Mouse (Mus musculus) stomach, embryonic 15.5 days (tissue): ENCODE data around the gene Apod. TPM values are rescaled to one million over a fixed set of nuclear protein-coding genes. Genes with fewer than 3 reads are reported as not detected.
"Not testable (repeated sequence)": the region's sequence is repeated elsewhere in the genome, so short reads cannot be mapped to it uniquely, and the experiment has no call there.

ENCODE experiments used
- ATAC-seq: fragments of 200-750 bp; cut with Nextera tagmentation; 2 replicates; pipeline ENCODE4 v1.8.0; 2017; ENCODE audit warnings: low read depth, moderate number of reproducible peaks, moderate TSS enrichment; ENCODE audit not compliant: insufficient read depth, low FRiP score
- H3K27ac ChIP-seq: fragments of 300-500 bp; sonication (generic); 2 replicates; pipeline ENCODE4 v1.5.1; 2015; ENCODE audit warnings: mild to moderate bottlenecking, inconsistent platforms
- H3K27me3 ChIP-seq: fragments of 300-500 bp; sonication (generic); replicated peaks from 2 replicates; pipeline ENCODE4 v1.6.1; 2015; ENCODE audit warnings: inconsistent platforms
- H3K36me3 ChIP-seq: fragments of 300-500 bp; sonication (generic); 2 replicates; pipeline ENCODE4 v1.6.1; 2015; ENCODE audit warnings: inconsistent platforms
- H3K4me1 ChIP-seq: fragments of 300-500 bp; sonication (generic); 2 replicates; pipeline ENCODE4 v1.6.1; 2015; ENCODE audit warnings: inconsistent platforms
- H3K4me2 ChIP-seq: fragments of 300-500 bp; sonication (generic); 2 replicates; pipeline ENCODE4 v1.6.1; 2015; ENCODE audit warnings: mild to moderate bottlenecking, inconsistent platforms
- H3K4me3 ChIP-seq: fragments of 300-500 bp; sonication (generic); replicated peaks from 2 replicates; pipeline ENCODE4 v1.5.1; 2015; ENCODE audit warnings: inconsistent platforms
- H3K9ac ChIP-seq: fragments of 300-500 bp; sonication (generic); 2 replicates; pipeline ENCODE4 v1.6.1; 2015; ENCODE audit warnings: inconsistent platforms
- H3K9me3 ChIP-seq: fragments of 300-500 bp; sonication (generic); 2 replicates; pipeline ENCODE4 v1.6.1; 2016; ENCODE audit warnings: inconsistent platforms
- WGBS: fragments of 180-500 bp; shearing (Covaris S2); methylation state at CpG from one replicate; pipeline ENCODE4 v1.1.7; 2015; 5-methylcytosine and 5-hydroxymethylcytosine counted together
- polyA plus RNA-seq: library from polyadenylated mRNA; unstranded; fragments of >200 nt; fragmentation: Nextera tagmentation; extraction: Ambion mirVana; gene quantifications from 2 replicates; pipeline ENCODE4 v1.2.1, GENCODE M21; 2015

The Apod gene
- polyA plus RNA-seq, 1 experiment from 2014 or later, result 0.50 TPM

DNA sequence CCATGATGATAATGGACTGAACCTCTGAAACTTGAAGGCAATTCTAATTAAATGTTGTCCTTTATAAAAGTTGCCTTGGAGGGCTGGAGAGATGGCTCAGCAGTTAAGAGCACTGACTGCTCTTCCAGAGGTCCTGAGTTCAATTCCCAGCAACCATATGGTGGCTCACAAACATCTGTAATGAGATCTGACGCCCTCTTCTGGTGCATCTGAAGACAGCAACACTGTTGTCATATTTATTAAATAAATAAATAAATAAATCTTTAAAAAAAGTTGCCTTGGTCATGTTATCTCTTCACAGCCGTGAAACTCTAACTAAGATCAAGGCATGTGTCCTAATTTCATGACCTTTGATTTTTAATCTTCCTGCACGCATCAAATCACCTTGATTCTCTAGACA, 5.1 kb upstream of the Apod start:
- peak overlapping the region; percentile 13; the same call in 1 of the 2 replicates for H3K27ac ChIP-seq
- WGBS, result 68% methylated on average over 3 of the region's 3 CpGs
- not testable (repeated sequence) for H3K4me1 ChIP-seq, H3K9me3 ChIP-seq, ATAC-seq, H3K27me3 ChIP-seq, H3K36me3 ChIP-seq, H3K4me3 ChIP-seq, H3K4me2 ChIP-seq, H3K9ac ChIP-seq

DNA sequence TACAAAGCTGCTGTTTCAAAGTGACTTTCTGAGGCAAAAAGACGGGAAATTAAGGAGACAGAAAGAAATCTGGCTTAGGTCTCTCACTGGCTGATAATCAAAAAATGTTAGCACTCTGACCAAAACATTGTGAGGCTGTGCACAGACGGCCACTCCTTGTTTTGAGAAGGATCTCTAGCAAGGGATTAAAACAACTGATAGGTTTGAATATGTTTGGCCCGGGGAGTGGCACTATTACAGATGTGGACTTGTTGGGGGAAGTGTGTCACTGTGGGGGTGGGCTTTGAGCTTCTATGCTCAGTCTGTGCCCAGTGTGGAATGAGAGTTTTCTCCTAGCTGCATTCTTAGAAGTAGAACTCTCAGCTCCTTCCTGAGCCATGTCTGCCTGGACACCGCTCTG, 4.7 kb upstream of the Apod start:
- peak overlapping the region; percentile 13; the same call in 1 of the 2 replicates for H3K27ac ChIP-seq
- WGBS, result 45% methylated on average over 4 of the region's 4 CpGs
- no peaks in the 10 kb centered on the region for H3K4me1 ChIP-seq

DNA sequence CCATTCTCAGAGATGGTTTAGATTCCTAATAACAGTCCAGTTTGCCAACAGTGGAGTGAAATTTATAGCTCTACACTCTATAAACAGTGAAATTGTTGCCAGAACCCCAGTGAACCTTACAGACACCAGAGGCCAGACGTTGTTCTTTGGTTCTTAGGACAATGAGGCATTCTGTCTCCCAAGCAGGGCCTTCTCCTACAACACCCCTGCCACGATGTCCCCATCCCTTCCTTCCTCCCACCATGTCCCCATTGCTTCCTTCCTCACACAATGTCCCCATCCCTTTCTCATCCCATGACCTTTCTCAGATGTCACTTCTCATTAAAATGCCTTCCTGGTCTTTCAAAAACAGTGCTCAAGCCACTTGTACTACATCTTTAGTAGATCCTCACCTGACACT, 3.8 kb upstream of the Apod start:
- H3K4me3 ChIP-seq, result no peak overlapping the region
- no peak overlapping the region for H3K27ac ChIP-seq
- 51% methylated on average over 2 of the region's 2 CpGs for WGBS
- H3K27me3 ChIP-seq, result no peaks in the 10 kb centered on the region
- ATAC-seq, result no peak
- H3K9ac ChIP-seq, result no peak overlapping the region
- no peaks in the 10 kb centered on the region for H3K9me3 ChIP-seq
- no peaks in the 10 kb centered on the region for H3K36me3 ChIP-seq
- H3K4me2 ChIP-seq, result no peak overlapping the region
- no peaks in the 10 kb centered on the region for H3K4me1 ChIP-seq

More for the DNA sequence above, 4.7 kb upstream of the Apod start:
- ATAC-seq, result no peak
- Histone ChIP-seq H3K27me3 (no peaks in the 10 kb centered on the region), H3K9me3 (no peaks in the 10 kb centered on the region), H3K36me3 (no peaks in the 10 kb centered on the region), H3K4me3 (no peak overlapping the region), H3K9ac (no peak overlapping the region), H3K4me2 (no peak overlapping the region)

DNA sequence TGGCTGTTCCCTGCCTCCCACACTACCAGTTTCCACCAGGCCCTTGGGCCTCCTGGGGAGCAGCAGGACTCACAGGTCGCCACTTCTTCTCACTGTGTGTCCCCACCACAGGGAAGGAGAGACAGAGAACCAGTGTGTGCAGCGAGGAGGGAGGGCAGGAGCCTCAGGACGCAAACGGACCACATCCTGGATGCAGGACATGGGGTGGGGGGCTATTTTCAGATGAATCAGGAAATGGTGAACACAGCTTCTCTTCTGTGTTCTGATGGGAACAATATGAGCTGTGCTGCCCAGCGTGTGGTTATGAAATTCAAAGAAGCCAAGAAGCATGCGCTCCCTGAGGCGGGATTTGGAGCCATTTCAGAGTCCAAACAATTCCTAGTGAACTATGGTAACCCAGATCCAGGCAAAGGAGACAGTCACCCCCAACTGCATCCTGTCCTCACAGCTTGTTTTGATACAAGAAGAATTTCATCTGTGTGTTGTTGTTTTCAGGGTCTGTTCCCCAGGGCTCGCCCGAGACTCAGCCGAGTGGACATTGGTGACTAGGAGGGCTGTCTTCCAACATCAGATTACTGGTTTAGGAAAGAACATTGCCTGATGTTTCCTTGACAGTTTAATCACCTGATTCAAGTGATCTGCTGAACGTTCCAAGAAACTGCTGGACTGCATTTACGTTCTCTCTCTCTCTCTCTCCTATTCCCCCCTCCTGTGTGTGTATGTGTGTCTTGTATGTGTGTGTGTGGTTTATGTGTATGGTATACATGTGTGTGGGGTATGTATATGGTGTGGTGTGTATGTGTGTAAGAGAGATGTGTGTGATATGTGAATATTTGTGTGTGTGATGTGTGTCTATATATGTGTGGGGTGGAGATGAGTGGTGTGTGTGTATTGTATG, 1.9 kb upstream of the Apod start:
- H3K36me3 ChIP-seq, H3K27ac ChIP-seq, H3K4me3 ChIP-seq, H3K27me3 ChIP-seq, H3K4me1 ChIP-seq, H3K9ac ChIP-seq, H3K9me3 ChIP-seq, ATAC-seq, H3K4me2 ChIP-seq: not testable (repeated sequence)
- WGBS, result 48% methylated on average over 12 of the region's 12 CpGs

DNA sequence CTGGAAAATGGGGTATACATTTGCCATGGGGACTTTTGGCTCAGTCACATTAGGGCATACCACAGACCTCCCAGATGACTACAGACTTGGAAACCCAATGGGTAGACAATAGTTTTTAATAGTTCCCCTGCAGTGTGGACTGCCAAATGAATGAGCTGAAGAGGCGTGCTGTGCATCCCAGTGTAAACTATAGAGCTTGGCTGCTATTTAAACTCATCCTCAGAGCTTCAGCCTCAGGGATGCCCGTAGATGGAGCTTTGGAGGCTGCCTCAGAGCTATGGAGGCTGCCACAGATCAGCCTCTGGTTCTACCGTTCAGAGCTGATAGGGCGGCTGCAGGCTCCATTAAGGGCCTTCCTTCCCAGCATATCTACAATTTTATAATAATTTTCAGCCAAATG, 686 bp upstream of the Apod start:
- Histone ChIP-seq H3K4me1 (no peaks in the 10 kb centered on the region), H3K27me3 (no peaks in the 10 kb centered on the region), H3K27ac (no peak overlapping the region), H3K9ac (no peak overlapping the region), H3K4me2 (no peak overlapping the region), H3K9me3 (no peaks in the 10 kb centered on the region), H3K36me3 (no peaks in the 10 kb centered on the region), H3K4me3 (no peak overlapping the region)
- ATAC-seq, result no peak
- 89% methylated on average over 4 of the region's 4 CpGs for WGBS

DNA sequence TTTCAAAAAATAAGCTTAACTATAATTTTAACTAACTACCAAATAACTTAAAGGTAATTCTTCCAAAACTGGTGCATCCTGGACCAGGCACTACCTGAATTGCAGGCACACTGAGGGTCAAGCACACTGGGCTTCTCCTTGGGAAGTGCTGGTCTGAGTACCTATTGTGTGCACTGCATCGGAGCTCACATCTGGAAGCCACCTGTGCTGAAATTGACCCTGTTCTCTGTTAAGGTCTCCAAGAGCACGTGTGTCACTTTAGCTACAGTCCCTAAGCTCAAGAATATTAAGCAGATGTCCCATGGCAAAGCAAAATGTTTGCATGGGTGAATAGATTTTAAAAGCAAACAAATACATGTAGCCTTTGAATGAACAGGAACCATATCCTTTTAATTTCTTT, 997 bp downstream of the Apod start:
- Histone ChIP-seq H3K9me3 (no peaks in the 10 kb centered on the region), H3K9ac (no peak overlapping the region), H3K27ac (no peak overlapping the region), H3K36me3 (no peaks in the 10 kb centered on the region), H3K4me3 (no peak overlapping the region), H3K27me3 (no peaks in the 10 kb centered on the region), H3K4me2 (no peak overlapping the region), H3K4me1 (no peaks in the 10 kb centered on the region)
- 48% methylated on average over 2 of the region's 2 CpGs for WGBS
- ATAC-seq, result no peak

DNA sequence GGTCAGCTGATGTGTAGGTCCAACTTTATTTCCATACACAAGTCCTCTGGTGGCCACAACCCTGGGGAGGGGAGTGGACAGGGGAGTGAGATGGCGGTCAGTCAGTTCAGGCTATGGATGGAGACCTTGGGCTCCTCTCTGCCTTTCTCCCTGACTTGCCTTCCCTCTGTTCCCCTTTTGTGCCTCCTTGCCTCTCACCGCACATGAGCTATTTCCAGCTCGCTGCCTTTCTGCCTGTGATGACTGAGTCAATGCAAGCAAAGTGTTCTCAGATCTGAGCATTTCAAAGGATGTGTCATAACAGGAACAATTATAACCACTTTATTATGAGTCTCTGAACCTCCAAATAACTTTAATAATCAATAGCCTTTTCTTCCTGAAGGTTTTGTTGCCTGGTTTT, 2.3 kb downstream of the Apod start:
- H3K27me3 ChIP-seq, result no peaks in the 10 kb centered on the region
- no peaks in the 10 kb centered on the region for H3K9me3 ChIP-seq
- H3K4me3 ChIP-seq, result no peak overlapping the region
- ATAC-seq, result no peak
- H3K36me3 ChIP-seq, result no peaks in the 10 kb centered on the region
- no peak overlapping the region for H3K9ac ChIP-seq
- no peak overlapping the region for H3K27ac ChIP-seq
- WGBS, result 74% methylated on average over 3 of the region's 3 CpGs
- no peak overlapping the region for H3K4me2 ChIP-seq
- no peaks in the 10 kb centered on the region for H3K4me1 ChIP-seq

DNA sequence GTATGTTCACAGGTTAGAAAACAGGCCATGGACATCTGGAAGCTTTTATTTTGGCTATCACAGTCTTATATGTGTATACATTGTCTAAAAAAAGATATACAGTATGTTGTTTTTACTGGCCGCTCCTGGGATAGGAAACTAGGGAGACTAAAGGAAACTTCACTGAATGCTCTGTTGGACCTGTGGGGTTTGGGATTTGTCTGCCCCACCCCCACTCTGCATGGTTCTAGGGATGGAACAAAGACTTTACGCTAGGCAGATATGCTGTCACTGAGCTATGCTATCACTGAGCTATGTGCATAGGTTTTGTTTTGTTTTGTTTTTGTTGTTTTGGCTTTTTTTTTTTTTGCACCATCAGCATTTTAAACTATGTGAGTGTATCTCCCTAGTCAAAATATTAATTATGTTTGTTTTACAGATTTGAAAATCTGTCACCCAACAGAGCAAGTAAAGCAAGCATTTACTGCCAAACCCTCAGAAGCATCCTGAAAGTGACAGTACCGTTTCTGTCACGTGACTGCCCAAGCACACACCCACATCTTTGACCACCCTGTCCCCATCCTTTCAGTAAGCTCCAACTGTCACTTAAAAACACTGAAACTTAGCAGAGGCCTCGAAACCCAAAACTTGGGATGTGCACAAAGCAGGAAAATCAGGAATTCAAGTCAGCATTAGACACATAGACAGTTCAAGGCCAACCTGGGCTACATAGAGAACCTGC, 9.2 kb downstream of the Apod start:
- no peak overlapping the region for H3K9ac ChIP-seq
- no peaks in the 10 kb centered on the region for H3K36me3 ChIP-seq
- no peak overlapping the region for H3K4me3 ChIP-seq
- WGBS, result 68% methylated on average over 5 of the region's 5 CpGs
- H3K27ac ChIP-seq, result no peak overlapping the region
- no peak for ATAC-seq
- no peak overlapping the region for H3K4me2 ChIP-seq
- no peaks in the 10 kb centered on the region for H3K9me3 ChIP-seq
- H3K27me3 ChIP-seq, result no peaks in the 10 kb centered on the region
- H3K4me1 ChIP-seq, result no peaks in the 10 kb centered on the region

DNA sequence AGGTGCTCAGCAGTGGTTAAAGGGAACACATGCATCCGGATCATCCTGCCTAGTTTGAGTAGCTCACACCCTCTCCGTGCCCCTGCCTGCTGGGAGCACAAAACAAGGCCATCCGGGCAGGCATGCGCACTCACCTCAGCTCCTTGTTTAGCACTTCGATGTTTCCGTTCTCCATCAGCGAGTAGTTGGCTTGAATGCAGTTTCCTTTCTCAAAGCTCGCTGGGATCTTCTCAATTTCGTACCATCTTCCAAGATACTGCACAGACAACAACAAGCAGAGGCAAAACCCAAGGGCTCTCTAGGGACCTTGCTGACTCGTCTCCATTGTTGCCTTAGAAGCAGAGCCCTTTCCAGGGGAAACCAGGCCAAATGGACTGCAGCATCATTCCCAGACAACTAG, 11.3 kb downstream of the Apod start:
- H3K4me1 ChIP-seq, result peaks cover 10% of the 10 kb centered on the region; the same call in 1 of the 2 replicates
- H3K9ac ChIP-seq, result no peak overlapping the region
- no peaks in the 10 kb centered on the region for H3K36me3 ChIP-seq
- no peak overlapping the region for H3K4me3 ChIP-seq
- no peaks in the 10 kb centered on the region for H3K9me3 ChIP-seq
- ATAC-seq, result no peak
- no peaks in the 10 kb centered on the region for H3K27me3 ChIP-seq
- H3K4me2 ChIP-seq, result no peak overlapping the region
- 74% methylated on average over 10 of the region's 10 CpGs for WGBS
- no peak overlapping the region for H3K27ac ChIP-seq

DNA sequence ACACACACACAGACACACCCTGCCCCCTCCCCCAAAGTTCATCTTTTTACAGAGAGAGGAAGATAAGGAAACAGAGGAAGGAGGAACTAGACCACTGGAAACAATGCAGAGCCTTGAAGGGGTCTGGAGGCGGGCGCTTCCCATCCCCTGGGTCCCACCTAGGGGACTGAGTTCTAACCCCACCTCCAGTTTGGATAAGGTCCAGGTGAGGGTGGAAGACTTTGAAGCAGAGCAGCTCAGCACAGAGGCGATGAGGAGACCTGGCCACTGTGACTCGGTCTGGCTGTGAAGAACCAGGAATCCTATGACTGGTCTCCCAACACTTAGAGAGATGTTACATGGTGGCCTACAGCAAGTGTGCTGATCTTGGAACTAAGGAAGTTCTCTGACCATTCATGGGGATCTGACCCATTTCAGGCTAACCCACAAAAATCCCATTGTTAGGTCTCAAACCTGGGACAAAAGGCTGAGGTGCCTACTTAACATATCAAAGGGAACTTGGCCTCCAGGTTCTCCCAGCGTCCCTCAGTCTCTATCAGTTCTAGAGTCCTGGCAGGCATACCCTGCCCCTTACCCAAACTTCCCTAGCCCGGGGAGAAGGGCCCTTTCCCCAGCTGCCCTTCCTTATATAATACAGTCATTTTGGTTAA, 13.6 kb downstream of the Apod start:
- Histone ChIP-seq H3K27me3 (no peaks in the 10 kb centered on the region), H3K4me1 (peaks cover 10% of the 10 kb centered on the region; the same call in 1 of the 2 replicates), H3K9ac (no peak overlapping the region), H3K27ac (no peak overlapping the region), H3K4me3 (no peak overlapping the region), H3K4me2 (no peak overlapping the region), H3K36me3 (no peaks in the 10 kb centered on the region), H3K9me3 (no peaks in the 10 kb centered on the region)
- ATAC-seq, result no peak
- 85% methylated on average over 6 of the region's 6 CpGs for WGBS

DNA sequence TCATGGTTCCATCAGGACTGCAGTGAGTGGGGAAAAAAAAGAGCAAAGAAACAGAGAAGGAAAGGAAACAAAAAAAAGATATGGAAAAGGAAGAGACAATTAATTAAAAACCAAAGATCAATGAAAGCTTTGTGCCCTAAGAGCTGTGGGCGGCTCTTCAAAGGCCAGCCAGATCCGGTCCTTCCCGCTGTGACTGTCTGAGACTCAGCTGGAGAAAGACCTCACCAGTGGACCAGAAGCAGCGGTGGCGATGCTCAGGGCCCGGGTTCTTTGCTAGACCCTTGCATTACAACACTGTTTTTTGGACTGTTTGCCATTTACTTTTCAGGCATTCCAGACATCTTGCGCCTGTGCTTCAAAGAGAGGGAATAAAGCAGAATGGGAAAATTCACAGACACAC, 14.1 kb downstream of the Apod start:
- H3K4me3 ChIP-seq, result no peak overlapping the region
- ATAC-seq, result no peak
- no peak overlapping the region for H3K27ac ChIP-seq
- H3K4me2 ChIP-seq, result no peak overlapping the region
- WGBS, result 70% methylated on average over 7 of the region's 7 CpGs
- peaks cover 10% of the 10 kb centered on the region; the same call in 1 of the 2 replicates for H3K4me1 ChIP-seq
- H3K36me3 ChIP-seq, result no peaks in the 10 kb centered on the region
- H3K27me3 ChIP-seq, result no peaks in the 10 kb centered on the region
- no peak overlapping the region for H3K9ac ChIP-seq
- H3K9me3 ChIP-seq, result no peaks in the 10 kb centered on the region

DNA sequence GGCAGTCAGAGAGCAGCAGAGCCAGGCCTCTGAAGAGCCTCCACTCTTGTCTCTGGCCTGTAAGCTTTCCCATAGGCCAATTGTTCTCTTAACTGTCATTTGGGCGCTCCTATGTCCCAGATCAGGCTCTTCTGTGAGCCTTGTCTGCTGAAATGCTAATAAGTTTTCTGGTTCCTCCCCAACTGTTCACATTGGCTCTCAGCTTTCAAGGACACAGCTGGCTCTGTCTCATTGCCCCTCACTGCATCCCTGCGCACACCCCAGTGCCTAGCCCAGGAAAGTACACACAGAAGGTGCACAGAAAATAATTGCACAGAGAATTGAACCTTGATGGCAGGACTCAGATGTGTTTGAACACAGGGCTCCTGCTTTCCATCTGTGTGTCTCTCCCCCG, 14.7 kb downstream of the Apod start:
- H3K27ac ChIP-seq, result no peak overlapping the region
- H3K4me2 ChIP-seq, result no peak overlapping the region
- WGBS, result 48% methylated on average over 3 of the region's 3 CpGs
- H3K27me3 ChIP-seq, result no peaks in the 10 kb centered on the region
- H3K4me3 ChIP-seq, result no peak overlapping the region
- H3K9ac ChIP-seq, result no peak overlapping the region
- peak; percentile 61 for ATAC-seq
- no peaks in the 10 kb centered on the region for H3K36me3 ChIP-seq
- H3K4me1 ChIP-seq, result peaks cover 10% of the 10 kb centered on the region; the same call in 1 of the 2 replicates
- H3K9me3 ChIP-seq, result no peaks in the 10 kb centered on the region
